Mouse (Mus musculus) cerebellum, adult 8-10 months (tissue): ENCODE measurements around the gene Grap.

ENCODE experiments used
- DNase-seq: peaks from one replicate; pipeline ENCODE4 v3.0.0; 2022

The Grap gene

GRCm38 (mm10) chr11:61659011-61659858, 6.2 kb downstream of the Grap start:
- DNase-seq, result peak; percentile 59

GRCm38 (mm10) chr11:61660001-61660400, 6.9 kb downstream of the Grap start:
- DNase-seq, result peak; percentile 41

- no peak for DNase-seq
Observed at GRCm38 (mm10) chr11:61660806-61661392, 7.8 kb downstream of the Grap start.

GRCm38 (mm10) chr11:61662189-61662588, 9.1 kb downstream of the Grap start:
- no peak for DNase-seq

- DNase-seq, result no peak
Observed at GRCm38 (mm10) chr11:61665401-61665800, 12.3 kb downstream of the Grap start.

- peak; percentile 54 for DNase-seq
Observed at GRCm38 (mm10) chr11:61665991-61666799, 13.1 kb downstream of the Grap start.

- DNase-seq, result no peak
Observed at GRCm38 (mm10) chr11:61667248-61667647, 14.2 kb downstream of the Grap start.

- DNase-seq, result no peak
Observed at GRCm38 (mm10) chr11:61667782-61668181, 14.7 kb downstream of the Grap start.

GRCm38 (mm10) chr11:61669492-61670490, 16.7 kb downstream of the Grap start:
- no peak for DNase-seq

- no peak for DNase-seq
Observed at GRCm38 (mm10) chr11:61671781-61672383, 18.8 kb downstream of the Grap start.

- DNase-seq, result peak; percentile 56
Observed at GRCm38 (mm10) chr11:61673686-61674085, 20.6 kb downstream of the Grap start.

- DNase-seq, result no peak
Observed at GRCm38 (mm10) chr11:61674151-61674838, 21.2 kb downstream of the Grap start.

GRCm38 (mm10) chr11:61674839-61675159, 21.7 kb downstream of the Grap start:
- DNase-seq, result no peak

- no peak for DNase-seq
Observed at GRCm38 (mm10) chr11:61675332-61675731, 22.3 kb downstream of the Grap start.

GRCm38 (mm10) chr11:61676216-61676854, 23.3 kb downstream of the Grap start:
- DNase-seq, result no peak

GRCm38 (mm10) chr11:61677709-61678108, 24.6 kb downstream of the Grap start:
- DNase-seq, result no peak

- no peak for DNase-seq
Observed at GRCm38 (mm10) chr11:61679091-61679866, 26.2 kb downstream of the Grap start.

- no peak for DNase-seq
Observed at GRCm38 (mm10) chr11:61683907-61684731, 31.1 kb downstream of the Grap start, which contains the start of gene Fam83g. TSS of gene Fam83g (plus strand) at chr11:61684091.
